Mouse (Mus musculus): ENCODE measurements around the gene Zdhhc18. TPM values are rescaled to one million over a fixed set of nuclear protein-coding genes. Genes with fewer than 3 reads are reported as not detected.

Gene Zdhhc18
- polyA plus RNA-seq, 1 experiment from 2014 or later, result 2.5 TPM

DNA sequence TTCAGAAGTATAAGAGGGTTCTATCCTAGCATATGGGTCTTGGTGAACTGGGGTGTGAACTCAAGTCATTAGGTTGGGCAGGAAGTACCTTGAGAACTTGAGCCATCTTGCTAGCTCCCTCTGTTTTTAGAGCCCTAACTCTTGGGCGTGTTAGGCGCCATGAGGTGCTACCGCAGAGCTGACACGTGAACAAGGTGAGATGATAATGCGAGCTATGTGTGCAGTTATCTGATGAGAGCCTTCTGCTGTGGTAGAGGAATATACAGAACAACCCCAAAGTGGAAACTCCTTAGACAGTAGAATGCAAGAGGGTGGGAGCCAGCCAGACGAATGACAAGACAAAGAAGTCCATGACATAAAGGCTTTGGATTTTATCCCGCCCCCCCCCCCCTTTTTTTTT, 27.3 kb upstream of the Zdhhc18 start:
- ATAC-seq (no peak), DNase-seq (ENCODE audit: low spot score) (no peak)
- peaks cover 27% of the 10 kb centered on the region for H3K4me1 ChIP-seq (ENCODE audit: control insufficient read depth, insufficient read depth, low read length)
- H3K4me3 ChIP-seq (ENCODE audit: low read depth, low read length), result no peak overlapping the region
- peaks cover 42% of the 10 kb centered on the region for H3K36me3 ChIP-seq (ENCODE audit: control insufficient read depth, insufficient read depth, low read length)
- no peak overlapping the region for H3K9ac ChIP-seq (ENCODE audit: low read length)
- WGBS, result 74% methylated on average over 7 of the region's 7 CpGs
- no peaks in the 10 kb centered on the region for H3K27me3 ChIP-seq (replicated peaks; ENCODE audit: control insufficient read depth, insufficient read depth, low read length)
- H3K4me2 ChIP-seq (ENCODE audit: low read length), result no peak overlapping the region
- H3K27ac ChIP-seq (ENCODE audit: low read depth, low read length), result 0 out of 2 replicates have a peak overlapping the region, but pooled peaks have one; percentile 29
- no peaks in the 10 kb centered on the region for H3K9me3 ChIP-seq (replicated peaks; ENCODE audit: control insufficient read depth, low read length)

DNA sequence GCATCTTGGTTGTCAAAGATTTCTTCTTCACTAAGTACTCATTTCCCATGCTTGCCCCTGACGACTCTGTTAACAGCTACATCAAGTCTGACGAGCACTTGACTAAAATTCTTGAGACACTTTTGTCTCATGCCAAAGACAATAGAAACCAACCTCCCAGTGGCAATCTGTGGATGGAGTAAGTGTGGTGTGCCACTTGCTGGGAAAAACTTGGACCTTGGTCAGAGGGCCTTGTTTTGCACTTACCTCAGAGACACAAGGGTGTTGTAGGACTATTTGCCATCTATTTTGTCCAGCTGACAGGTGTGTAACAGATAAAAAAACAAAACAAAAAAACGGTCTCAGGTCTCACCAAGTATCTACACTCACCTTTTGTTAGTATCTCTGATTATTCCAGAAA, 26.2 kb upstream of the Zdhhc18 start:
- no peaks in the 10 kb centered on the region for H3K9me3 ChIP-seq (replicated peaks; ENCODE audit: control insufficient read depth, low read length)
- WGBS, result 13% methylated on average over 3 of the region's 3 CpGs
- H3K9ac ChIP-seq (ENCODE audit: low read length), result no peak overlapping the region
- peak overlapping the region; percentile 65 for H3K27ac ChIP-seq (ENCODE audit: low read depth, low read length)
- peaks cover 31% of the 10 kb centered on the region for H3K36me3 ChIP-seq (ENCODE audit: control insufficient read depth, insufficient read depth, low read length)
- peak overlapping the region; percentile 24; the same call in 1 of the 2 replicates for H3K4me2 ChIP-seq (ENCODE audit: low read length)
- H3K27me3 ChIP-seq (replicated peaks; ENCODE audit: control insufficient read depth, insufficient read depth, low read length), result no peaks in the 10 kb centered on the region
- ATAC-seq (no peak), DNase-seq (ENCODE audit: low spot score) (no peak)
- H3K4me3 ChIP-seq (ENCODE audit: low read depth, low read length), result no peak overlapping the region
- H3K4me1 ChIP-seq (ENCODE audit: control insufficient read depth, insufficient read depth, low read length), result peaks cover 31% of the 10 kb centered on the region

DNA sequence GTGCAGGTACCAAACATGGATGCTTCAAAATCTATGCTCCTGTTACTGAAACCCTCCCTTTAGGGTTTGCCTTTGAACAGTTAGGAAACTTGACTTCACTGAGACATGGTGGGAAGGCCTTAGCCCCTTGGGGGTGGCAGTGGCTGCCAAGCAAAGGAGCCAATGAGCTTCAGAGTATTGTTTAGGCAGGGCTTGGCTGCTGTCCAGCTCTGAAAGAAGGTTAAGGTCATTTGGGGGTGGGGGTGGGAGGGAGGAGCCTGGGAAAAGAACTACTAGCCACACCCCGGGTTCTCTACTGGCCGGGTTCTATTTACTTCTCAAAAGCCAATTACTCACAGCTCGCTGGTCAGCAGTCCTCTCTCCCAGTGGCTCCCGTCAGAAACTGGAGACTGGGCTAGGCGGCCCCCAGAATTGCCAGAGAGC, 25.7 kb upstream of the Zdhhc18 start:
- no peaks in the 10 kb centered on the region for H3K27me3 ChIP-seq (replicated peaks; ENCODE audit: control insufficient read depth, insufficient read depth, low read length)
- H3K36me3 ChIP-seq (ENCODE audit: control insufficient read depth, insufficient read depth, low read length), result peaks cover 25% of the 10 kb centered on the region
- H3K9ac ChIP-seq (ENCODE audit: low read length), result 0 out of 2 replicates have a peak overlapping the region, but pooled peaks have one; percentile 13
- WGBS, result 2% methylated on average over 5 of the region's 5 CpGs
- H3K4me1 ChIP-seq (ENCODE audit: control insufficient read depth, insufficient read depth, low read length), result peaks cover 35% of the 10 kb centered on the region
- H3K27ac ChIP-seq (ENCODE audit: low read depth, low read length), result peak overlapping the region; percentile 65
- DNase-seq (ENCODE audit: low spot score), result peak; percentile 86
- H3K9me3 ChIP-seq (replicated peaks; ENCODE audit: control insufficient read depth, low read length), result no peaks in the 10 kb centered on the region
- no peak overlapping the region for H3K4me3 ChIP-seq (ENCODE audit: low read depth, low read length)
- peak; percentile 48 for ATAC-seq
- peak overlapping the region; percentile 24; the same call in 1 of the 2 replicates for H3K4me2 ChIP-seq (ENCODE audit: low read length)

GRCm38 (mm10) chr4:133674331-133674695, 24.4 kb upstream of the Zdhhc18 start:
- H3K4me1 ChIP-seq (ENCODE audit: control insufficient read depth, insufficient read depth, low read length), result peaks cover 36% of the 10 kb centered on the region

GRCm38 (mm10) chr4:133673666-133674330, 23.8 kb upstream of the Zdhhc18 start:
- Histone ChIP-seq H3K27ac (ENCODE audit: low read depth, low read length) (peak overlapping the region; percentile 48), H3K4me1 (ENCODE audit: control insufficient read depth, insufficient read depth, low read length) (peaks cover 36% of the 10 kb centered on the region), H3K36me3 (ENCODE audit: control insufficient read depth, insufficient read depth, low read length) (peaks cover 10% of the 10 kb centered on the region), H3K9me3 (replicated peaks; ENCODE audit: control insufficient read depth, low read length) (no peaks in the 10 kb centered on the region), H3K9ac (ENCODE audit: low read length) (no peak overlapping the region), H3K4me2 (ENCODE audit: low read length) (peak overlapping the region; percentile 83; the same call in 1 of the 2 replicates), H3K4me3 (ENCODE audit: low read depth, low read length) (no peak overlapping the region), H3K27me3 (replicated peaks; ENCODE audit: control insufficient read depth, insufficient read depth, low read length) (no peaks in the 10 kb centered on the region)
- ATAC-seq (no peak), DNase-seq (ENCODE audit: low spot score) (peak; percentile 32)
- 54% methylated on average over 10 of the region's 10 CpGs for WGBS

More at GRCm38 (mm10) chr4:133674331-133674695, 24.4 kb upstream of the Zdhhc18 start:
- no peak overlapping the region for H3K4me2 ChIP-seq (ENCODE audit: low read length)
- H3K27ac ChIP-seq (ENCODE audit: low read depth, low read length), result peak overlapping the region; percentile 48; the same call in 1 of the 2 replicates
- 76% methylated on average over 8 of the region's 8 CpGs for WGBS
- DNase-seq (ENCODE audit: low spot score) (no peak), ATAC-seq (no peak)
- no peaks in the 10 kb centered on the region for H3K9me3 ChIP-seq (replicated peaks; ENCODE audit: control insufficient read depth, low read length)
- no peaks in the 10 kb centered on the region for H3K27me3 ChIP-seq (replicated peaks; ENCODE audit: control insufficient read depth, insufficient read depth, low read length)
- no peak overlapping the region for H3K4me3 ChIP-seq (ENCODE audit: low read depth, low read length)
- no peak overlapping the region for H3K9ac ChIP-seq (ENCODE audit: low read length)
- peaks cover 13% of the 10 kb centered on the region for H3K36me3 ChIP-seq (ENCODE audit: control insufficient read depth, insufficient read depth, low read length)

DNA sequence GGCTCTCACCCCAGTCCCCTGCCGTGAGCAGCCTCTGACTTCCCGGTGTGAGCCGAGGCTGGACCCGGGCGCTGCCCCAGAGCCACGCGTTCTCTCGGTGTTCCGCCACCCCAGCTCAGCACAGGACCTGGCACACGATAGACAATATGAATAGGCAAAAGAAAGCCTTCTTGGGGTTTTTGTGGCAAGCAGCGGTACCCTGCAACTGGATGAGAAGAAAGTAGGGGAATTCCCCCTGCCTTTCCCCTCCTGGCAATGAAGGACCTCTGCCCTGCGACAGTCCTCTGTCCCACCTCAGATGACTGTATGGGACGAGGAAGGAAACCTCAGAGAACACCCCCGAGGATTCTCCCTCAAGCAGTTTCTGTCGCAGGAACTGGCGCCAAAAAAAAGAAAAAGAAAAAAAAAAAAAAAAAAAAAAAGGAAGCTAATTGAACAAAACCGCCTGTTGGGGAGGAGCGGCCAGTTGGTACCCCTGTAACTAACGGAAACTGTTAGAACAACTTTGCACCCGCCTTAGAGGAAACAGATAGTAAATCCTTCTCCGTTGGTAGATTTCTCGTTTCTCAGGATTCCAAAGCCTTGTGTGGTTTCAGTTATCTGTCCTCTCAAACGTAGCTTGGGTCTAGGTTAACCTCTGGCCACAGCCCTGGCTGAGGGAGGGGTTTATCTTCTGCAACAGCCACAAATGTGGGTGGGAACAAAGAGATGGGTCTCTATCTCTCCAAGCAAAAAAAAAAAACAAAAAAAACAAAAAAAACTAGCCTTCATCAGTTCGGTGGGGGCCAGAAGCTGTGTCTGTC, 23.1 kb upstream of the Zdhhc18 start:
- WGBS, result 3% methylated on average over 24 of the region's 24 CpGs
- H3K4me1 ChIP-seq (ENCODE audit: control insufficient read depth, insufficient read depth, low read length), result peaks cover 36% of the 10 kb centered on the region
- H3K9me3 ChIP-seq (replicated peaks; ENCODE audit: control insufficient read depth, low read length), result no peaks in the 10 kb centered on the region
- peak; percentile 30 for DNase-seq (ENCODE audit: low spot score)
- H3K27me3 ChIP-seq (replicated peaks; ENCODE audit: control insufficient read depth, insufficient read depth, low read length), result no peaks in the 10 kb centered on the region
- H3K27ac ChIP-seq (ENCODE audit: low read depth, low read length), result peak overlapping the region; percentile 97
- peak overlapping the region; percentile 65 for H3K4me3 ChIP-seq (ENCODE audit: low read depth, low read length)
- 0 out of 2 replicates have a peak, but pooled peaks cover 3% of the 10 kb centered on the region for H3K36me3 ChIP-seq (ENCODE audit: control insufficient read depth, insufficient read depth, low read length)
- no peak; the same call in 1 of the 2 replicates for ATAC-seq
- H3K4me2 ChIP-seq (ENCODE audit: low read length), result peak overlapping the region; percentile 83
- H3K9ac ChIP-seq (ENCODE audit: low read length), result peak overlapping the region; percentile 83

- DNase-seq (ENCODE audit: low spot score) (peak; percentile 92), ATAC-seq (peak; percentile 87)
- Histone ChIP-seq H3K9me3 (replicated peaks; ENCODE audit: control insufficient read depth, low read length) (no peaks in the 10 kb centered on the region), H3K27ac (ENCODE audit: low read depth, low read length) (peak within 1 kb of the TSS; percentile 97), H3K27me3 (replicated peaks; ENCODE audit: control insufficient read depth, insufficient read depth, low read length) (no peaks in the 10 kb centered on the region), H3K4me1 (ENCODE audit: control insufficient read depth, insufficient read depth, low read length) (peaks cover 36% of the 10 kb centered on the region), H3K4me3 (ENCODE audit: low read depth, low read length) (peak within 1 kb of the TSS; percentile 65), H3K36me3 (ENCODE audit: control insufficient read depth, insufficient read depth, low read length) (no peaks in the 10 kb centered on the region), H3K9ac (ENCODE audit: low read length) (peak within 1 kb of the TSS; percentile 83), H3K4me2 (ENCODE audit: low read length) (peak within 1 kb of the TSS; percentile 83)
- under 1% methylated on average over 70 of the region's 76 CpGs for WGBS
Measured at GRCm38 (mm10) chr4:133671881-133672844, 22.2 kb upstream of the Zdhhc18 start, which contains the start of gene Pigv. Gene Pigv (minus strand): TSS chr4:133672647.

GRCm38 (mm10) chr4:133671184-133671880, 21.4 kb upstream of the Zdhhc18 start:
- WGBS, result 3% methylated on average over 13 of the region's 13 CpGs
- ATAC-seq (no peak), DNase-seq (ENCODE audit: low spot score) (peak; percentile 92)
- peak overlapping the region; percentile 83 for H3K4me2 ChIP-seq (ENCODE audit: low read length)
- H3K9me3 ChIP-seq (replicated peaks; ENCODE audit: control insufficient read depth, low read length), result no peaks in the 10 kb centered on the region
- peak overlapping the region; percentile 65 for H3K4me3 ChIP-seq (ENCODE audit: low read depth, low read length)
- peaks cover 33% of the 10 kb centered on the region for H3K4me1 ChIP-seq (ENCODE audit: control insufficient read depth, insufficient read depth, low read length)
- H3K9ac ChIP-seq (ENCODE audit: low read length), result peak overlapping the region; percentile 83
- no peaks in the 10 kb centered on the region for H3K27me3 ChIP-seq (replicated peaks; ENCODE audit: control insufficient read depth, insufficient read depth, low read length)
- peak overlapping the region; percentile 97 for H3K27ac ChIP-seq (ENCODE audit: low read depth, low read length)
- H3K36me3 ChIP-seq (ENCODE audit: control insufficient read depth, insufficient read depth, low read length), result no peaks in the 10 kb centered on the region
